Mouse (Mus musculus): ENCODE results near the gene Ddx46. TPM values are rescaled to one million over a fixed set of nuclear protein-coding genes. Genes with fewer than 3 reads are reported as not detected.
"Not testable (repeated sequence)": the region's sequence is repeated elsewhere in the genome, so short reads cannot be mapped to it uniquely, and the experiment has no call there.

Gene Ddx46
- polyA plus RNA-seq, 1 experiment from 2014 or later: 33.8 TPM

- Histone ChIP-seq H3K9me3 (no peaks in the 10 kb centered on the region), H3K4me2 (replicated peaks) (no peak overlapping the region), H3K36me3 (peaks cover 31% of the 10 kb centered on the region; the same call in 1 of the 2 replicates), H3K27ac (replicated peaks) (no peak overlapping the region), H3K9ac (replicated peaks) (no peak overlapping the region), H3K4me3 (no peak overlapping the region), H3K27me3 (no peaks in the 10 kb centered on the region), H3K4me1 (no peaks in the 10 kb centered on the region)
- ATAC-seq (replicated peaks): no peak
- WGBS: 81% methylated on average over 2 of the region's 2 CpGs
Observed at GRCm38 (mm10) chr13:55607624-55608006, 27.2 kb upstream of the Ddx46 start.

DNA sequence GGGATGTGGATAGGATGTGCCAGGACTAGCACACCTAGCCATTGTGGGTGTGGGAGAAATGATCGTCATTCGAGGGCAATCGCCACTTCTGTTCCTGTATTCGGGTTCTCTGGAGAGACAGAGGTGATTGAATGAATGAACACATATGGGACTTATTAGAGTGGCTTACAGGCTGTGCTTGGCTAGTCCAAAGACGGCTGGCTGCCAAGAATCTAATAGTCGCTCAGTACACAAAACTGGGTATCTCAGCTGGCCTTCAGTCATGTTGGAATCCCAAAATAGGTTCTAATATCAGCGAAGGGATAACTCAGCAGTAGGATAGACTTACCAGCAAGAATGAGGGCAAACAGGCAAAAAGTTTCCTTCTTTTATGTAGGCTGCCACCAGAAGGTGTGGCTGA is 22.8 kb upstream of the Ddx46 start:
- H3K36me3 ChIP-seq: peaks cover 28% of the 10 kb centered on the region; the same call in 1 of the 2 replicates
- no peak overlapping the region for H3K4me3 ChIP-seq
- WGBS: 87% methylated on average over 7 of the region's 7 CpGs
- H3K9me3 ChIP-seq: no peaks in the 10 kb centered on the region
- H3K4me2 ChIP-seq (replicated peaks): no peak overlapping the region
- no peak overlapping the region for H3K27ac ChIP-seq (replicated peaks)
- no peaks in the 10 kb centered on the region for H3K4me1 ChIP-seq
- H3K9ac ChIP-seq (replicated peaks): no peak overlapping the region
- no peaks in the 10 kb centered on the region for H3K27me3 ChIP-seq
- ATAC-seq (replicated peaks): no peak

GRCm38 (mm10) chr13:55613471-55613870 is 21.4 kb upstream of the Ddx46 start:
- Histone ChIP-seq H3K27ac (replicated peaks) (no peak overlapping the region), H3K4me1 (no peaks in the 10 kb centered on the region), H3K9ac (replicated peaks) (no peak overlapping the region), H3K27me3 (no peaks in the 10 kb centered on the region), H3K4me2 (replicated peaks) (no peak overlapping the region), H3K9me3 (no peaks in the 10 kb centered on the region), H3K4me3 (no peak overlapping the region), H3K36me3 (peaks cover 20% of the 10 kb centered on the region; the same call in 1 of the 2 replicates)
- ATAC-seq (replicated peaks): no peak
- WGBS: 49% methylated on average over 5 of the region's 5 CpGs

GRCm38 (mm10) chr13:55619328-55619727 is 15.5 kb upstream of the Ddx46 start:
- Histone ChIP-seq H3K27ac (replicated peaks) (no peak overlapping the region), H3K4me2 (replicated peaks) (no peak overlapping the region), H3K36me3 (no peaks in the 10 kb centered on the region), H3K9me3 (no peaks in the 10 kb centered on the region), H3K27me3 (no peaks in the 10 kb centered on the region), H3K4me1 (peaks cover 17% of the 10 kb centered on the region), H3K4me3 (no peak overlapping the region), H3K9ac (replicated peaks) (no peak overlapping the region)
- ATAC-seq (replicated peaks): no peak
- 92% methylated on average over 4 of the region's 4 CpGs for WGBS

DNA sequence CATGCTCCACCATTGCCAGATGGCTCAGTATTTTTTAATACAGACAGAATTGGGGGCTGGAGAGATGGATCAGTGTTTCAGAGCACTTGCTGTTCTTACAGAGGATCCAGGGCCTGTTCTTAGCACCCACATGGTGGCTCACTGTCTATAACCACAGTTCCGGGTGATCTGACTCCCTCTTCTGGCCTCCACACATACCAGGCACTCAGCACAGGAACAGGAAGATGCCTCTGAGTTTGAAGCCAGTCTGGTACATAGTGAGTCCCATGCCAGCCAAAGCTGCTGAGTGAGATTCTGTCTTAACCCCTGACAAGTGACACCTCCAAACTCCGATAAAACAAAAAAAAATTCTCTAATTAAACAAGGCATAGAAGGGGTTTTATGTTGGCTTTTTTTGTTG is 14.6 kb upstream of the Ddx46 start:
- no peak overlapping the region for H3K4me3 ChIP-seq
- H3K27ac ChIP-seq (replicated peaks): no peak overlapping the region
- H3K27me3 ChIP-seq: no peaks in the 10 kb centered on the region
- H3K4me2 ChIP-seq (replicated peaks): no peak overlapping the region
- no peak for ATAC-seq (replicated peaks)
- no peaks in the 10 kb centered on the region for H3K9me3 ChIP-seq
- H3K9ac ChIP-seq (replicated peaks): no peak overlapping the region
- peaks cover 5% of the 10 kb centered on the region; the same call in 1 of the 2 replicates for H3K36me3 ChIP-seq
- 73% methylated on average over 2 of the region's 2 CpGs for WGBS
- H3K4me1 ChIP-seq: peaks cover 25% of the 10 kb centered on the region

DNA sequence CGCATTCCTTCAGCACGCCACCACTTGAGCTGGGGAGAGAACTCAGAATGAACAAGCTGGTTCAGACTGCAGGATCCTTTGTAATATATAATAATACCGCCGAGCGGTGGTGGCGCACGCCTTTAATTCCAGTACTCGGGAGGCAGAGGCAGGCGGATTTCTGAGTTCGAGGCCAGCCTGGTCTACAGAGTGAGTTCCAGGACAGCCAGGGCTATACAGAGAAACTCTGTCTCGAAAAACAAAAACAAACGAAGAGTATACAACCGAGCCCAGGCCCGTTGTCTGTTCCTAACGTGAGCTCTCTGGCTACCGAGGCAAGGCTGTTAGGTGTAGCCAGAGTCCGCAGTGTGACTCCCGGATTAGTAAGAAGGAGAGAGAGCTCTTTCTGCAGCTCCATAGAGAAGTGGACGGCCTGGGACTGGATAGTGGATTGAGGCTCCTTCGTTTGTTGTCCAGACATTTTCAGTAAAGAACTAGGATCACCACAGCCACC is 12.6 kb upstream of the Ddx46 start:
- H3K4me1 ChIP-seq: peaks cover 31% of the 10 kb centered on the region
- peak overlapping the region; percentile 74 for H3K4me2 ChIP-seq (replicated peaks)
- not testable (repeated sequence) for ATAC-seq (replicated peaks); H3K9me3 ChIP-seq; H3K27me3 ChIP-seq
- H3K36me3 ChIP-seq: peaks cover 18% of the 10 kb centered on the region
- peak overlapping the region; percentile 86 for H3K9ac ChIP-seq (replicated peaks)
- WGBS: 24% methylated on average over 20 of the region's 20 CpGs
- peak overlapping the region; percentile 85 for H3K4me3 ChIP-seq
- H3K27ac ChIP-seq (replicated peaks): peak overlapping the region; percentile 91

DNA sequence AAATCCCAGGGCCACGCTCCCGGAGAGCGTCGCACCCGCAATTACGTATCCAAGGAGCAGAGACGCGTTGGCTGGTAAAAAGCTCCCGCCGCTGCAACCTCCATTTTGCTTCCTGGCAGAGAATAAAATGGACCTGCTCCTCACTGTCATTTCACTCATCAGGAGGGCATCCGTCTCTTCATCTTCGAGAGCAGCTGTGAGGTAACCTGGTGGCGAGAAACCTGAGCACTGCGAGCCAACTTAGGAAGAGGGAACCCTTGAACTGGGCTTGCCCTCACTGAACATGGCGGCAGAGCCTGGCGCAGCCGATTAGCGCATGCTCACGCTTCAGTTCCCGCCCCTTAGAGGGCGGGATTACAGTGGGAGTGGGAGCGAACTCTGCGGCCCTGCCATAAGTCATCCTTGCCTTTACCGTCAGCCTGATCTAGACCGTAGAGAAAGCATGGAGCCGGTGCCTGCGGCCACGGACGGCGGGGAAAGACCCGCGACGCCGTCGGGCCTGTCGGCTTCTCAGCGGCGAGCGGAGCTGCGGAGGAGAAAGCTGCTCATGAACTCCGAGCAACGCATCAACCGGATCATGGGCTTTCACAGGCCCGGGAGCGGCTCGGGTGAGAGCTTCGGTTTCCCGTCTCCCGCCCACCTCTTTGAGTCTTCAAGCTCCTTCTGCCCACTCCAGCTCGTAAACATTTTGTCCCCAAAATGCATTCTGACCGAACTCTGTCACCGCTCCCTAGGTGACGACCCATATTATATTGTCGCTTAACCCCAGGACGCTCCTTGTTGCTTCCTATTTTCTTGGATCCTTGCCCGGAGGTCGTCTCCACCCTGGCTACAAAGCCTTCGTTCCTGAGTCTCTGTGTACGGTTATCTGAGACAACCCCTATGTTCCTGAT is 11.9 kb upstream of the Ddx46 start, which contains the start of gene Caml:
Gene Caml, plus strand, starts transcription at position 357 of the 893 bp plus-strand sequence.
- under 1% methylated on average over 59 of the region's 59 CpGs for WGBS
- peak within 1 kb of the TSS; percentile 91 for H3K27ac ChIP-seq (replicated peaks)
- ATAC-seq (replicated peaks): peak; percentile 99
- no peaks in the 10 kb centered on the region for H3K9me3 ChIP-seq
- peak within 1 kb of the TSS; percentile 85 for H3K4me3 ChIP-seq
- H3K9ac ChIP-seq (replicated peaks): peak within 1 kb of the TSS; percentile 86
- peaks cover 31% of the 10 kb centered on the region for H3K4me1 ChIP-seq
- peak within 1 kb of the TSS; percentile 74 for H3K4me2 ChIP-seq (replicated peaks)
- no peaks in the 10 kb centered on the region for H3K27me3 ChIP-seq
- H3K36me3 ChIP-seq: peaks cover 22% of the 10 kb centered on the region

GRCm38 (mm10) chr13:55635146-55635571 is 332 bp downstream of the Ddx46 start:
- Histone ChIP-seq H3K36me3 (peaks cover 46% of the 10 kb centered on the region), H3K4me1 (peaks cover 14% of the 10 kb centered on the region), H3K4me2 (replicated peaks) (peak overlapping the region; percentile 72), H3K4me3 (peak overlapping the region; percentile 60), H3K27ac (replicated peaks) (peak overlapping the region; percentile 8; the same call in 1 of the 2 replicates), H3K9ac (replicated peaks) (peak overlapping the region; percentile 72), H3K27me3 (no peaks in the 10 kb centered on the region), H3K9me3 (no peaks in the 10 kb centered on the region)
- ATAC-seq (replicated peaks): peak; percentile 27; the same call in 1 of the 2 replicates
- WGBS: under 1% methylated on average over 40 of the region's 40 CpGs

DNA sequence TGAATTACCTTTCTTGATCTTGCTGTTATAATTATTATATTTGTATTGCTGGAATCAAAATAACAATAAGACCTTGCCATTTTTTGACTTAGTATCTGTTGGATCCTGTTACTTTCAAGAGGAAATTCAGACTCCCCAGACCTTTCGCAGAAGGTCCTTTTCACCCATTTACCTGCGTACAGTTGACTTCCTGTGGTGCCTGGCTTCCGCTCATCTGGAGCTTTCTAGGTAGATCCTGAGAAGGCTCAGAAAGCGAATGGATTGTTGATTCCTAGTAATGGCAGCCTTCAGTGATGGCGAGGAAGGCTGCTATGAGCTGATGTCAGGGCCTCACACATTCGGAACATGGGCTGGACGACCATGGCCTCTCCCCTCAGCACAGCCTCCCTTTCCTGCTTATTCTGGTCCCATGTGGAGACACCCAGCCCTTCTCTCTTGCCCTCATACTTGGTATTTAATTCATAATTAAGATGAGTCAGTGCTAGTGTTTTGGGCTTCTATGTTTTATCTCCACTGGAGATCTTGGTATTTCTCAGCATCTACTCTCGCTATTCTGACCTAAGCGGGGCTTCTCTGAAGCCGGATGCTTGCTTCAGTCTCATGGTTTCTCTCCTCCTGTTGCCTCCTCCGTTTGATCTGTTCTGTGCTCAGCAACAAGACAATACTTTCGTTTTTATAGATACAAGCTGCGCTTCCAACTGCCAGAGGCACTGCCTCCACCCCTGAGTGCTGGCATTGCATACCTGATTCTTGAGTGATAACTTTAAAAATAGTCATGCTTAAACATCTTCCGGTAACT is 1.6 kb downstream of the Ddx46 start:
- Histone ChIP-seq H3K4me3 (peak overlapping the region; percentile 60; the same call in 1 of the 2 replicates), H3K9me3 (no peaks in the 10 kb centered on the region), H3K27ac (replicated peaks) (no peak overlapping the region), H3K4me1 (peaks cover 14% of the 10 kb centered on the region), H3K9ac (replicated peaks) (no peak overlapping the region), H3K27me3 (no peaks in the 10 kb centered on the region), H3K4me2 (replicated peaks) (peak overlapping the region; percentile 72), H3K36me3 (peaks cover 45% of the 10 kb centered on the region)
- no peak for ATAC-seq (replicated peaks)
- WGBS: 92% methylated on average over 14 of the region's 14 CpGs

GRCm38 (mm10) chr13:55640480-55640879 is 5.7 kb downstream of the Ddx46 start:
- WGBS: 49% methylated on average over 8 of the region's 8 CpGs

DNA sequence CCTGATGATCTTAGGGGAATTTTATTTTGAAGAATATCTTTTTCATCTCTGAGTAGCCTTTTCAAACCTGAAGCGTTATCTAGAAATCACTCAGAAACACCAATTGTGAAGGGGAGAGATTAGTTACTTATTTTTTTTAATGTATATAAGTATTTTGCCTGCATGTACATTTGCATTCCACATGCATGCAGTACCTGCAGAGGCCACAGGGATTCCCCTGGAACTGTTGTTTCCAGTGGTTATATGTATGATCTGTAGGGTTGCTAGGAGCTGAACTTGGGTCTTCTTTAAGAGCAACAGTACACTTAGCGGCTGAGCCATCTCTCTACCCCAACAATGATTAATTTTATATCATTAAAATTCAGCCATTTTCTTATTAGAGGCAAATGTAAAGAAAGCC is 9.7 kb downstream of the Ddx46 start:
- 90% methylated on average over 2 of the region's 2 CpGs for WGBS
- H3K4me3 ChIP-seq: no peak overlapping the region
- H3K4me1 ChIP-seq: no peaks in the 10 kb centered on the region
- no peak for ATAC-seq (replicated peaks)
- no peaks in the 10 kb centered on the region for H3K9me3 ChIP-seq
- no peaks in the 10 kb centered on the region for H3K27me3 ChIP-seq
- no peak overlapping the region for H3K27ac ChIP-seq (replicated peaks)
- no peak overlapping the region for H3K4me2 ChIP-seq (replicated peaks)
- peaks cover 64% of the 10 kb centered on the region for H3K36me3 ChIP-seq
- no peak overlapping the region for H3K9ac ChIP-seq (replicated peaks)

More at GRCm38 (mm10) chr13:55640480-55640879, 5.7 kb downstream of the Ddx46 start:
- not testable (repeated sequence) for H3K4me3 ChIP-seq; ATAC-seq (replicated peaks); H3K9me3 ChIP-seq; H3K4me2 ChIP-seq (replicated peaks); H3K9ac ChIP-seq (replicated peaks); H3K27ac ChIP-seq (replicated peaks); H3K27me3 ChIP-seq
- Histone ChIP-seq H3K36me3 (peaks cover 37% of the 10 kb centered on the region), H3K4me1 (peaks cover 13% of the 10 kb centered on the region)

DNA sequence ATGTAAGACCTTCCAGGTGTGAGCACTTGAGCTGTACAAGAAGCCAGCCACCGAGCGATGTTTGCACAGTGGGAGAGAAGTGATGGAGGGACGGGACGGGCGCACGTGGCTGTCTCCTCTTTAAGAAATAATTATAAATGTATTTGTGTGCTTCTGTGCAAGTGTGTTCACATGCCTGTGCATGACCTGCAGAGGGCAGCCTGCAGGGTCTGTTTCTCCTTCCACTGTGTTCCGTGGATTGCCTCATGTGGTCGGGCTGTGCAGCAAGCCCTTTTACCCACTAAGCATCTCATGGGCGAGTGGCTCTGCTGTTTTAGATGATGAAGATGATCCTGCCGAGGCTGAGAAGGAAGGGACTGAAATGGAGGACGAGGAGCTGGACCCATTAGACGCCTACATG is 15.3 kb downstream of the Ddx46 start:
- no peak overlapping the region for H3K9ac ChIP-seq (replicated peaks)
- WGBS: 92% methylated on average over 12 of the region's 12 CpGs
- no peak overlapping the region for H3K27ac ChIP-seq (replicated peaks)
- peaks cover 99% of the 10 kb centered on the region for H3K36me3 ChIP-seq
- H3K4me2 ChIP-seq (replicated peaks): no peak overlapping the region
- no peak for ATAC-seq (replicated peaks)
- H3K4me1 ChIP-seq: no peaks in the 10 kb centered on the region
- no peaks in the 10 kb centered on the region for H3K27me3 ChIP-seq
- no peak overlapping the region for H3K4me3 ChIP-seq
- H3K9me3 ChIP-seq: no peaks in the 10 kb centered on the region

Data from forebrain, embryonic 15.5 days (tissue).